Mouse (Mus musculus) lung, postnatal 0 days (tissue): Measurements from ENCODE around the gene Med24. TPM values are rescaled to one million over a fixed set of nuclear protein-coding genes. Genes with fewer than 3 reads are reported as not detected.
A peak's percentile ranks its signal among the peaks of the same experiment; 100 is the strongest.

Experiments
- ATAC-seq: fragments of 200-750 bp; cut with Nextera tagmentation; 2 replicates; pipeline ENCODE4 v1.8.0; 2017; ENCODE audit warnings: moderate library complexity
- DNase-seq: peaks from one replicate; pipeline ENCODE4 v3.0.0-alpha.2; 2016; ENCODE audit warnings: low spot score
- H3K27ac ChIP-seq: fragments of 300-500 bp; sonication (generic); 2 replicates; pipeline ENCODE4 v1.5.1; 2014; ENCODE audit warnings: antibody characterized with exemption, mild to moderate bottlenecking, low read length, mixed read lengths
- H3K27me3 ChIP-seq: fragments of 300-500 bp; sonication (generic); replicated peaks from 2 replicates; pipeline ENCODE4 v1.6.1; 2014; ENCODE audit warnings: low read length, mixed read lengths; ENCODE audit not compliant: insufficient read depth
- H3K36me3 ChIP-seq: fragments of 300-500 bp; sonication (generic); 2 replicates; pipeline ENCODE4 v1.6.1; 2014; ENCODE audit warnings: low read length, mixed read lengths; ENCODE audit not compliant: insufficient read depth
- H3K4me1 ChIP-seq: fragments of 300-500 bp; sonication (generic); 2 replicates; pipeline ENCODE4 v1.6.1; 2014; ENCODE audit warnings: antibody characterized with exemption, low read depth, low read length, mixed read lengths; ENCODE audit not compliant: insufficient read depth
- H3K4me2 ChIP-seq: fragments of 300-500 bp; sonication (generic); replicated peaks from 2 replicates; pipeline ENCODE4 v1.6.1; 2014; ENCODE audit warnings: low read depth, mild to moderate bottlenecking, low read length, moderate library complexity, mixed read lengths
- H3K4me3 ChIP-seq: fragments of 300-500 bp; sonication (generic); 2 replicates; pipeline ENCODE4 v1.5.1; 2014; ENCODE audit warnings: low read depth, low read length
- H3K9ac ChIP-seq: fragments of 300-500 bp; sonication (generic); replicated peaks from 2 replicates; pipeline ENCODE4 v1.6.1; 2014; ENCODE audit warnings: low read depth, mild to moderate bottlenecking
- H3K9me3 ChIP-seq: fragments of 300-500 bp; sonication (generic); 2 replicates; pipeline ENCODE4 v1.6.1; 2016; ENCODE audit warnings: low read length, mixed read lengths
- CTCF ChIP-seq: IDR thresholded peaks from 2 replicates; pipeline ENCODE4 v1.5.1; 2016; ENCODE audit warnings: antibody characterized with exemption, mild to moderate bottlenecking
- EP300 ChIP-seq: IDR thresholded peaks from 2 replicates; pipeline ENCODE4 v1.6.1; 2016; ENCODE audit warnings: antibody characterized with exemption, mild to moderate bottlenecking, control low read depth
- WGBS: fragments of 180-500 bp; shearing (Covaris S2); extraction: QIAGEN DNeasy Blood & Tissue Kit; methylation state at CpG from one replicate; pipeline ENCODE4 v1.1.7; 2014; 5-methylcytosine and 5-hydroxymethylcytosine counted together
- polyA plus RNA-seq: library from polyadenylated mRNA; unstranded; fragments of >200 nt; fragmentation: Nextera tagmentation; extraction: Ambion mirVana; gene quantifications from 2 replicates; pipeline ENCODE4 v1.2.1, GENCODE M21; 2015

The Med24 gene
- polyA plus RNA-seq, 1 experiment from 2014 or later, result 20.6 TPM

DNA sequence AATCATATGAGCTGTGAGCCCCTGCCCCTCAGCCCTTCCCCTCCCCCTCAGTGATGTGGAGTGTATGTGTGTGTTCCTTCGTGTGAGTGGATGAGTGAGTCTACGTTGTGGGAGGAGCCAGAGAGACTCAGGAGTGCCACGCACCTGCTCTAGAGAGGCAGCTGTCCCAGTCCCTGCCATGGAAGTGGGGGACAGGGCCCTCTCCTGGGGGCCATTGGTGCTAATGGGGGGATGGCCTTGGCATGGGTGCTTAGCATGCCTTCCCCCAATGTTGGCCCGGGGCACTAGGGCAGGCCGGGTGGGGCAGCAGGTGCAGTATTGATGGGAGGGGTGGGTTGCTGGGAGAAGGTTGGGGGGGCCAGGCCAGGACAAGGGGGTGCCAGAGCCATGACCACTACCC is 37.6 kb upstream of the Med24 start:
- H3K27ac ChIP-seq, result no peak overlapping the region; the same call in 1 of the 2 replicates
- WGBS, result 24% methylated on average over 4 of the region's 5 CpGs
- H3K9me3 ChIP-seq, result no peaks in the 10 kb centered on the region
- peak; percentile 57 for DNase-seq
- no peak overlapping the region for H3K9ac ChIP-seq
- H3K27me3 ChIP-seq, result no peaks in the 10 kb centered on the region
- ATAC-seq, result 0 out of 2 replicates have a peak, but pooled peaks have one; percentile 19
- H3K36me3 ChIP-seq, result peaks cover 16% of the 10 kb centered on the region; the same call in 1 of the 2 replicates
- H3K4me3 ChIP-seq, result no peak overlapping the region
- no peak overlapping the region for H3K4me2 ChIP-seq
- peaks cover 23% of the 10 kb centered on the region for H3K4me1 ChIP-seq
- TF ChIP-seq EP300 (no peak), CTCF (no peak)

DNA sequence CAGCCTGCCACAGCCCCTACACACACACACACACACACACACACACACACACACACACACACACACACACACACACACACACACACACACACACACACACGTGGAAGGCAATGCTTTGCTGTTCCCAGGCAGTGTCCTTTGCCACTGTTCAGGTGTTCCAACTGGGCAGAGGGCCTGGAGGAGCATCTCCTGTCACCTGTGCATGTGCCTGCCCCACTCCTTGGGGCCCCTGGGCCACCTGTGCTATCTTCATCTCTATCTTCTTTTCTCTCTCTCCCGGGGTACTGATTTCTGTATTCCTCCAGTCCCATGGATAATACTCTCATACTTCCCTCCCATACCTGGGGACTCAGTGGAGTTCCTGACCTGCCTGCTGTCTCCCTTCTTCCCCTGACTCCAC is 37.1 kb upstream of the Med24 start:
- DNase-seq (no peak), ATAC-seq (no peak)
- H3K4me3 ChIP-seq, result no peak overlapping the region
- H3K4me1 ChIP-seq, result peaks cover 23% of the 10 kb centered on the region
- no peak overlapping the region; the same call in 1 of the 2 replicates for H3K27ac ChIP-seq
- H3K36me3 ChIP-seq, result peaks cover 19% of the 10 kb centered on the region; the same call in 1 of the 2 replicates
- H3K4me2 ChIP-seq, result no peak overlapping the region
- whole genome bisulfite sequencing, result 62% methylated on average over 1 of the region's 2 CpGs
- no peak overlapping the region for H3K9ac ChIP-seq
- no peaks in the 10 kb centered on the region for H3K27me3 ChIP-seq
- no peak for TF ChIP-seq EP300
- no peak for TF ChIP-seq CTCF
- no peaks in the 10 kb centered on the region for H3K9me3 ChIP-seq

DNA sequence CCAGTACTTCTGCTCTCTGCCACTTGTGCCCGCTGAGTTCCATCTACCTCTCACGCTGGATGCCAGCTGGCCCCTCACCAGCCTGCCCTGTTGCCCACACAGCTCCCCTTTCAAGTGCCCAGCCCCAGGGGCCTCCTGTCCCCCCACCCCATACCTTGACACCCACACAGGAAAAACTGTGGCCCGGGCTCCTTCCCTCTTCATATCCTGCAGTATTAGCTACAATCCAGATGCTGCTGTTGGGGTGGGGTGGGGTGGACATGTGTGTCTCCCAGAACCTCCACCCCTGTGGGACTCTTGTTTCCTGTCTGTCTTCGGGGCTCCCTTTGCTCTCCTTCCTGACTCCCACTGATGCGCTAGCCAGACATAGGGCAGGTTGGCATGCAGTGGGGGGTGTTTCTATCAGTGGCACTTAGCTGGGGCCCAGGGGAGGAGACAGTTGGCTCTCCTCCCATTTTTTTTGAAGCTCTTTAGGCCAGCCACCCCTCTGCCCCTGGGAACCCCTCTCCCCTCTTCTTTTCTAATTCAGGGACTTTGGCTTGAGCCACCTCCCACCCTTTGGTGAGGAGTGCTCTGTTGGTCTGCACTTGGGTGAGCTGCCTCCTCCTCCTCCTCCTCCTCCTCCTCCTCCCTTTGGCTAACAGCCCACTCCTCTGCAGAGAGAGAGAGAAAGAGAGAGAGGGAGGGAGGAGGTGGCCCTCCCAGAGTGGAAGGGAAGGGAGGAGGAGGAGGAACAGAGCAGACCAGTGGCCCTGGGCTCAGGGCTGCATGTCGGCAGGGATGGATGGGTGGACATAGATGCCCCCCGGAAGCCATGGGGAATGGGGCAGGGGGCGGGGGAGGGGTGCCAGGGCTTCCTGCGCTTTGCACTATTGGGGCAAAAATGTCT is 36.4 kb upstream of the Med24 start:
- Histone ChIP-seq H3K27ac (peak overlapping the region; percentile 38), H3K4me2 (no peak overlapping the region), H3K36me3 (peaks cover 16% of the 10 kb centered on the region; the same call in 1 of the 2 replicates), H3K4me3 (no peak overlapping the region), H3K27me3 (no peaks in the 10 kb centered on the region), H3K9ac (no peak overlapping the region), H3K4me1 (peaks cover 23% of the 10 kb centered on the region), H3K9me3 (no peaks in the 10 kb centered on the region)
- TF ChIP-seq CTCF (no peak), EP300 (no peak)
- no peak for ATAC-seq
- DNase-seq, result peak; percentile 12
- 40% methylated on average over 7 of the region's 9 CpGs for WGBS

DNA sequence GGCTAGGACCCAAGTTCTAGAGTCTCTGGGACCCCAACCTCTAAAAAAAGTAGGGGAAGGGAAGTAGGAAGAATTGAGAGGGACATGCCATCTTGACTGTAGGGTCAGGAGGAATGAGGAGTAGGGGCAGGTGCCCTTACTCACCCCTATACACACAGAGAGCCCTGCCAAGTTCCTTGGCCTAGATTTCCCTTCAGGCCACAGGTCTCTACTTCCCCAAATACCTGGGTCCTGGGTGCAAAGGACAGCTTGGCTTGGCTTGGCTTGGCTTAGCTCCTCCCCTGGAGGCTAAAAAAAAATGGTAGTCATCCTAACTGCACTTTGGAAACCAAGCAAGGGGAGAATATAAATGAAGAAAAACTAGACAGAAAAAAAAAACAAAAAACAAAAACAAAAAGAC is 35.5 kb upstream of the Med24 start:
- no peak overlapping the region for H3K4me2 ChIP-seq
- H3K36me3 ChIP-seq, result 0 out of 2 replicates have a peak, but pooled peaks cover 16% of the 10 kb centered on the region
- H3K9ac ChIP-seq, result no peak overlapping the region
- H3K9me3 ChIP-seq, result no peaks in the 10 kb centered on the region
- H3K27me3 ChIP-seq, result no peaks in the 10 kb centered on the region
- no peak for DNase-seq
- TF ChIP-seq CTCF, result no peak
- no peak for TF ChIP-seq EP300
- no peak for ATAC-seq
- H3K27ac ChIP-seq, result 0 out of 2 replicates have a peak overlapping the region, but pooled peaks have one; percentile 33
- no peak overlapping the region for H3K4me3 ChIP-seq
- peaks cover 23% of the 10 kb centered on the region for H3K4me1 ChIP-seq

DNA sequence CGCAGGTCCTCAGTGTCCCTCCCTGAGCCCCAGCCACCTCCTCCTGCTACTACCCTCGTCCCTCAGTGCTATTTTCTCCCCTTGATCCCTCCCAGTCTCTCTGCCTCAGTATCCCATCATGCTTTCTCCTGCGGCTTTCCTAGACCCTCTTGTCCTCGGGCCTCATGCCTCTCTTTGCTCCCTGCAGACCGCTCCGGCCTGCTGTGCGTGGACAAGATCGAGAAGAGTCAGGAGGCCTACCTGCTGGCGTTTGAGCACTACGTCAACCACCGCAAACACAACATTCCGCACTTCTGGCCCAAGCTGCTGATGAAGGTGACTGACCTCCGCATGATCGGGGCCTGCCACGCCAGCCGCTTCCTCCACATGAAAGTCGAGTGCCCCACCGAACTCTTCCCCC is 34.9 kb upstream of the Med24 start:
- ATAC-seq (no peak), DNase-seq (no peak)
- H3K36me3 ChIP-seq, result 0 out of 2 replicates have a peak, but pooled peaks cover 13% of the 10 kb centered on the region
- H3K27ac ChIP-seq, result peak overlapping the region; percentile 81
- 67% methylated on average over 18 of the region's 18 CpGs for WGBS
- no peak overlapping the region for H3K9ac ChIP-seq
- H3K4me2 ChIP-seq, result no peak overlapping the region
- H3K4me1 ChIP-seq, result peaks cover 23% of the 10 kb centered on the region
- H3K27me3 ChIP-seq, result no peaks in the 10 kb centered on the region
- H3K4me3 ChIP-seq, result no peak overlapping the region
- no peak for TF ChIP-seq CTCF
- TF ChIP-seq EP300, result no peak
- no peaks in the 10 kb centered on the region for H3K9me3 ChIP-seq

DNA sequence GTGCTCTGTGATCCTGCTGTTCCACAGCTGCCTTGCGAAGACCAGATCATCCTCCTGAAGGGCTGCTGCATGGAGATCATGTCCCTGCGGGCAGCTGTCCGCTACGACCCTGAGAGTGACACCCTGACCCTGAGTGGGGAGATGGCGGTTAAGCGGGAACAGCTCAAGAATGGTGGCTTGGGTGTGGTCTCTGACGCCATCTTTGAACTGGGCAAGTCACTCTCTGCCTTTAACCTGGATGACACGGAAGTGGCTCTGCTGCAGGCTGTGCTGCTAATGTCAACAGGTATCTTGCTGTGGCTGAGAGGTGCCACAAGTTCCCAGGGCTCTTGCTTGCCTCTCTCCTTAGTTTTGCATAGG is 34.2 kb upstream of the Med24 start:
- H3K27me3 ChIP-seq, result no peaks in the 10 kb centered on the region
- DNase-seq (no peak), ATAC-seq (peak; percentile 10)
- no peaks in the 10 kb centered on the region for H3K9me3 ChIP-seq
- no peak overlapping the region for H3K9ac ChIP-seq
- TF ChIP-seq CTCF (no peak), EP300 (no peak)
- H3K4me3 ChIP-seq, result no peak overlapping the region
- peak overlapping the region; percentile 81 for H3K27ac ChIP-seq
- H3K4me1 ChIP-seq, result peaks cover 20% of the 10 kb centered on the region
- H3K36me3 ChIP-seq, result 0 out of 2 replicates have a peak, but pooled peaks cover 13% of the 10 kb centered on the region
- no peak overlapping the region for H3K4me2 ChIP-seq
- 71% methylated on average over 8 of the region's 8 CpGs for WGBS
